Mouse (Mus musculus): ENCODE data around the gene Abcf3. TPM values are rescaled to one million over a fixed set of nuclear protein-coding genes. Genes with fewer than 3 reads are reported as not detected.

Gene Abcf3
- total RNA-seq, 2 experiments from 2014 or later = 64.0 to 65.1 TPM

- no peak for DNase-seq
Observed at GRCm38 (mm10) chr16:20545696-20546095, 2.7 kb upstream of the Abcf3 start.

- DNase-seq = no peak
Observed at GRCm38 (mm10) chr16:20547423-20547822, 954 bp upstream of the Abcf3 start.

DNA sequence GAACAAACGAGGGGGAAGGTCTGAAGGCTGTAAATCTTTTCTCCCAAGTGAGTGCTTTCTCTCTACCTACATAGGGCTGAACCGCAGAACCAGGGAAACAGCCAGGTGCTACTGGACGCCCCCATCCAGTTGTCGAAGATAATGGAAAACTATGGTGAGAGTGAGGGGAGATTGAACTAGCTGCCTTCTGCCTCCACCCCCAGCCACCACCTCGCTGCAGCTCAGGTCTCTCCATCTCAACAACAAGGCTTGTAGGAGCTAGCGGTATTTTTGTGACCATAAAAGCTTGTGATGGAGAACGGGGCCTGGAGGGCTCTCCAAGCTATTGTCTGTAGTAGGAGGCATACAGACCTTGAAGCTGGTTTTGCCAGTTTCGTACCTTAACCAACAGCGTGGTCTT is 784 bp downstream of the Abcf3 start:
- no peak for DNase-seq

DNA sequence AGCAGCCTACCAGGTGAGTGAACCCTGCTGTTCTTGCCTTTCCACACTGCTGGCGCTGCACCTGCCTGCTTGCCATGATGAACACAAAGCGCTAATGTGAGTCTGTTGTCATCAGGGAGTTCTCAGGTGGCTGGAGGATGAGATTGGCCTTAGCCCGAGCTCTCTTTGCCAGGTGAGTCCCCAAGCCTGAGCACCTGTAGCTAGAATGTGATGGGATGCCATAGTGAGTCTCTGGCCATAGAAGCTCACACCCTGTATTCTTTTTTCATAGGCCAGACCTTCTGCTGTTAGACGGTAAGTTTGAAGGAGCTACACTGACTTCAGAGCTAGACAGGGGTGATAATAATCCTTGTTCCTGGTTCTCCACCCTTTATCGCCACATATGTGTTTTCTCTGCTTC is 3.3 kb downstream of the Abcf3 start:
- DNase-seq = no peak

GRCm38 (mm10) chr16:20552594-20552993 is 4.2 kb downstream of the Abcf3 start:
- no peak for DNase-seq

DNA sequence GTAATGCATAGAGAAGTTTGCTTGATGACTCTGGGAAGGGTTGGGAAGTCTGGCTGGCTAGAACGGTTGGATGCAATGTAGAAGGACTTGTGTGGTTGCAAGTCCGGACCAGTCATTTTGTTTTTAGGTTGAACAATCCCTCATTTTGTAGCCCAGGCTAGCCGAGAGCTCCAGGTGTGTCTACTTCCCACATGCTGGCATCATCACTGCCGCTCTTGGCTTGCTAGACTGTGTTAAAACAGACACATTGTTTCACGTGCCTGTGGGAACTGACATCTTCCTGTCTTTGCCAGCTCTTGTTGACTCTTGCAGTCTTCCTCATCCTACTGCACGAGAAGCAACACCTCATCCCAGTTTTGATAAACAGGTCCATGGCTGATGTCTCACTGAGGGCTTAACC is 6.6 kb downstream of the Abcf3 start:
- no peak for DNase-seq

DNA sequence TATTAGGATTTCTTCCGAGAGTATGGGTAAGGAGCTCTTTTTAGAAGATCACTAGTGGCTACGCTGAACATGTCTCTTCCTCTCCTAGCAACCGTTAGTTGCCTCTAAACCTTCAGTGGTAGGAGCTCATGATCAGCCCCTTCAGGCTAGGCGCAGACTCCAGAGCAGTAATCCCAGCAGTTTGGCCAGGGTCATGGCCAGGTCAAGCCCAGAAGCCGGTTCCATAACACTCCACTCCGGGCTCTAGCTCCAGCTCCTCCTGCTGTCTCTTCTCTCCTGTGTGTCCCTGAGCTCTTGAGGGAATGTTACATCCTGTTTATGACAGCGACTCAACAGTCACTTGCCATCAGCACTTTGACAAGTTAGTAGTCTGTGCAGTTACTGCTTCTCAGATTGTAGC is 9.0 kb downstream of the Abcf3 start:
- DNase-seq = no peak

- no peak for DNase-seq
Observed at GRCm38 (mm10) chr16:20565075-20565474, 16.7 kb downstream of the Abcf3 start.

DNA sequence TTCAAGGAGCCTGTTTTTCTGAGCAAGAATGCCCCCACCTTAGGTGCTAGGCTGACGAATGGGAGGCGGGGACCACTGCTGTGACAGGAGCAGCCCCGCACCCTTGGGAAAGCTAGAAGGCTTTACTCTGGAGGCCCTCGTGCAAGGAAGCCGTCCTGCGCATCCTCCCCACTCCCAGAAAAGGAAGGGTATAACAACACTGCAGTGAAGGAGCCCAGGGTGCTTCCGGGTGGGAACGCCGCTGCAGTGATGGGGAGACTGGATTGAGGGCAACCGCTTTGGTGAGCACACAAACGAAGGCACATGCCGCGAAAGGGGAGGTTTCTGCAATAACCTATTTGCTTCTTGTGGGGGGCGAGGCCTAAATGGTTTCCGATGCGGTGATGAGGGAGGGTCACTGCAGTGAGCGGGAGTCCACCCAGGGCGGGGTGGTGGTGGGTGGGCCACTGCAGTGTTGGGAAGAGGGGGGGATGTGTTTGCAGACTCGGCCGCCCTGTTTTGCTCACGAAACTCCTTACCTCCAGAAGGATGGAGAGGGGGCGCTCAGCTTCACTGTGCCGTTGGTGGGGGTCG is 41.1 kb downstream of the Abcf3 start, which contains the start of gene Vwa5b2:
TSS of gene Vwa5b2 (plus strand) at position 106 of the 573 bp plus-strand sequence.
- no peak for DNase-seq

DNA sequence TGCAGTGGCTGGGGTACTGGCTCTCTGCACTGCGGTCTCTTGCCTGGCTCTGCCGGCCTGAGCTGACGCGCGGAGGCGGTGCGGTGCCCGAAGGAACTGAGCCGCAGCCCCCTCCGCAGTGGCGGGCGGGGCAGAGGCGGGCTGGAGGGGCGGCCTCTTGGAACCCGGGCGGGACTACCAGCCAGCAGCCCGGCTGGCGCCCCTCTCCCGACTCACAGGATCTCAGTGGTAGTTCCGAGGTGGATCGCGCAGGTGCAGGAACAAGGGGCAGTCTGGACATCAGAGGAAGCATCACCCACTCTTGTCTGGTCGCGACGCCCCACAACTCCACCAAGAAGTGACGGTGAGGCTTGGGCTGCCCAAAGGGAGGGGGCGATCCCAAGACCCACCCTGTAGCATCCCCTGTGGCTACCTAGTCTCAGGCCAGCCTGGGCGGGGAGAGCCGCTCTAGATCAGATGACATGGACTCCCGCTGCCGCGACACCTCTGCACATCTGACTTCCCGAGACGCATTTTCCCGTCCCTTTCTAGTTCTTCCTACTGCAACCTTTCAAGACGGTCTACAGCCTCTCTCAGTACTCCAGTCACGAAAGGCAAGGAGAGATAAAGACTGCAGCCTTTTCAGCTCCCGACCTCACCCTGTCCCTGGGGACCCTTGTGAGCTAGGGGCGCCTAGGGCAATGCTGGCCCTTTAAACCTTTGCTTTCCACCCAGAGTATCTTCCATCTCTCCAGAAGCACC is 41.7 kb downstream of the Abcf3 start:
- peak; percentile 21 for DNase-seq

DNA sequence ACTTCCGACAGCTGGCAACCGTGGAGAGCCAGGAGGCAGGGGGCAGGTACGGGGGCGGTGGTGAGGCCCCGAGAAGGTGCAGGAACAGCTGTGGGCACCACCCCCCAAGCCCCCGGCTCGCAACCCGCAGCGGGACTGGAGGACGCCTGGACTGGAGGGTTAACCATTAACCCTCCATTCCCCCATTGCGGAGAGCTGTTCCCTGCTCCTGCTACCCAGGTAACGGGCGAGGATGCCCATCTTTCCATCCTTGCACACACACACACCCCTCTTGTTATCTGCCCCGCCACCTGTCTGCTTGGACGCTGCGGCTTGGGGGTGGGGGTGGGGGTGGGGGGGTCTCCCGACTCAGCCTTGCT is 42.3 kb downstream of the Abcf3 start:
- no peak for DNase-seq

- no peak for DNase-seq
Observed at GRCm38 (mm10) chr16:20591076-20591705, 42.8 kb downstream of the Abcf3 start.

GRCm38 (mm10) chr16:20595060-20595673 is 46.8 kb downstream of the Abcf3 start:
- DNase-seq = no peak

GRCm38 (mm10) chr16:20595737-20596136 is 47.4 kb downstream of the Abcf3 start:
- no peak for DNase-seq

DNA sequence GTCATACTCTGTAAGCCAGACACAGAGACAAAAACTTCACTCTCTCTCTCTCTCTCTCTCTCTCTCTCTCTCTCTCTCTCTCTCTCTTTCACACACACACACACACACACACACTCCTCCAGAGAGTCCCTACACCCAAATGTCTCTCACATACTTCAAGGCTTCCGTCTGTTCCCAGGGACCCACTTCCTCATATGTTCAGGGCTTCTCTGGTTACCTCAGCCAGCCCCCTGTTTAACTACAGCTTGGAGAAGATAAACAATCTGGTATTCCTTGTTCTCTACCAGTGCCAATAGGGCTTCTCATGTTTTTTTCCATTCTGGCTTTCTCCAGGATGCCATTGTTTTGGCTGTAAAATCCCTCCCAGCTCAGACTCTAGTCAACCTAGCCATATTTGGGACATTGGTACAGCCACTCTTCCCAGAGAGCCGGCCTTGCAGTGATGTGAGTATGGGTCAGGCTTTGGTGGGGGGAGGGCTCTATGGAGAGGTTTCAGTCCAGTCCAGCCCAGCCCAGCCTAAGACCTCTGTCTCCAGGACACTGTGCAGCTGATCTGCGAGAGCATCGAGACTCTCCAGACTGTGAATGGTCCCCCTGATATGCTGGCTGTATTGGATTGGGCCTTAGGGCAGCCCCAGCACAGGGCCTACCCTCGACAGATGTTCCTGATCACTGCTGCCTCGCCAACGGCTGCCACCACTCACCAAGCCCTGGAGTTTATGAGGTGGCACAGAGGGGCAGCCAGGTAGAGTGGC is 48.5 kb downstream of the Abcf3 start:
- DNase-seq = no peak

DNA sequence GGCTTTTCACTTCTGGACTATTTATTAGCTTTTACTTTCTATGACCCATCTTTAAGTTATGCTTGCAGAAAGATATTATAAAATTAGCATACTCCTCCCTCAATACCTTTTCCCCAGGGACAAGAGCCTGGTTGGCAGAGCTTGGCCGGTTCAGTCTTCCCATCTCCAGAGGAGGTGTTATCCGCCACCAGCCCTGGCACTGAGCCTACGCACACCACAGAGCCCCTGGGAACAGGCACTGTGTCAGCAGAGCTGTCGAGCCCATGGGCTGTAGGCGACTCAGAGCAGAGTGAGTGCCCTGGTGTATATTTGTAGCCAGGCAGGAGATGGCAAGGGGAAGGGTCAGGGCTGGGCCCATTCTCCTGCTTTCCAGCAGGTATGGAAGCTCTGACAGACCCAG is 52.1 kb downstream of the Abcf3 start:
- no peak for DNase-seq

DNA sequence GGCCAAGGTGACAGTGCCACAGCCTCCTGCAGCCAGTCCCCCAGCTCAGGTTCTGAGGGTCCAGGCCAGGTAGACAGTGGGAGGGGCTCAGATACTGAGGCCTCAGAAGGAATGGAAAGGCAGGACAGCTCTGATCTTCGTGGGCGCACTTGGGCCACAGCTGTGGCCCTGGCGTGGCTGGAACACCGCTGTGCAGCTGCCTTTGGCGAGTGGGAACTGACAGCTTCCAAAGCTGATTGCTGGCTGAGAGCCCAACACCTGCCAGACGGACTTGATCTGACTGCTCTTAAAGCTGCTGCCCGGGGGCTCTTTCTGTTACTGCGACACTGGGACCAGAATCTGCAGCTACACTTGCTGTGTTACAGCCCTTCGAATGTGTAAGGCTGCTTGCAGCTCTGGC is 56.3 kb downstream of the Abcf3 start:
- no peak for DNase-seq

DNA sequence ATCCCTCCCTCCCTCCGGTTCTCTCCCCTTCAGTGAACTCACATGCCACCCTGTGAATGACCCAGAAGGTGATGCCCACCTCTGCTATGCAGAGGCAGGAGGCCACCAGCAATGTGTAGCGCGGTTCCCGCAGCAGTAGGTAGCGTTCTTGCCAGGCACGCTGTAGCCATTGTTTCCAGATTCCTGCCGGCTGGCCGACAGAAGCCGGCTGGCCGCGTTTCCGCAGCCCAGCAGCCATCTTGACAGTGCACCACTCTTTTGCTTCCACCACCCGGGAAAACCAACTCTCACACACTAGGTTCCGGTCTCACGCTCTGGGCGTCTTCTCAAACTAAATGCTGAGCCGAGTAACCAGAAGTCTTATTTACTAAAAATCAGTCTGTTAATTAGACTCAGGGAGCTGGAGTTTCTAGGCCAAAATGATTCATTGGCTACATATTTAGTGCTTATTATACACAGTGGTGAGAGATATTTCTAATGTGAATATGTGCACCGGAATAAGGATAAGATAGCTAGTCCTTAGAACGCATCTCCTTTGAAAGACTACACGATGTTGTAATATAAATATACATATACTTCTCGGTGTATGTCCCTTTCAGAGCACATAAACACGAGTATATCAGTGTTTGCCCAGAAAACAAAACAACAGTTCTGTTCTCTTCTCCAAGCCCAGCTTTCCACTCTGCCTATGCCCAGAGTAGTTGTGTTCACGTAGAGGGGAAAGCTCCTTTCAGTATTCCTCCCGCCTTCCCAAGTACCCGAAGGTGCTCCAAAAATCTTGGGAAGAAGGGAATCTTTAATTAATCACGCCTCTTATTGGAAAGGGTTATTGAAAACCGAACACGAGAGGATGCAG is 62.4 kb downstream of the Abcf3 start:
- DNase-seq = peak; percentile 82
